Mouse (Mus musculus): ENCODE measurements around the gene Ube4b. TPM values are rescaled to one million over a fixed set of nuclear protein-coding genes. Genes with fewer than 3 reads are reported as not detected.
"Not testable (repeated sequence)": the region's sequence is repeated elsewhere in the genome, so short reads cannot be mapped to it uniquely, and the experiment has no call there.

Gene Ube4b
- 45.2 and 62.8 TPM in 2 replicates for polyA plus RNA-seq (2012; rRNA removed)

DNA sequence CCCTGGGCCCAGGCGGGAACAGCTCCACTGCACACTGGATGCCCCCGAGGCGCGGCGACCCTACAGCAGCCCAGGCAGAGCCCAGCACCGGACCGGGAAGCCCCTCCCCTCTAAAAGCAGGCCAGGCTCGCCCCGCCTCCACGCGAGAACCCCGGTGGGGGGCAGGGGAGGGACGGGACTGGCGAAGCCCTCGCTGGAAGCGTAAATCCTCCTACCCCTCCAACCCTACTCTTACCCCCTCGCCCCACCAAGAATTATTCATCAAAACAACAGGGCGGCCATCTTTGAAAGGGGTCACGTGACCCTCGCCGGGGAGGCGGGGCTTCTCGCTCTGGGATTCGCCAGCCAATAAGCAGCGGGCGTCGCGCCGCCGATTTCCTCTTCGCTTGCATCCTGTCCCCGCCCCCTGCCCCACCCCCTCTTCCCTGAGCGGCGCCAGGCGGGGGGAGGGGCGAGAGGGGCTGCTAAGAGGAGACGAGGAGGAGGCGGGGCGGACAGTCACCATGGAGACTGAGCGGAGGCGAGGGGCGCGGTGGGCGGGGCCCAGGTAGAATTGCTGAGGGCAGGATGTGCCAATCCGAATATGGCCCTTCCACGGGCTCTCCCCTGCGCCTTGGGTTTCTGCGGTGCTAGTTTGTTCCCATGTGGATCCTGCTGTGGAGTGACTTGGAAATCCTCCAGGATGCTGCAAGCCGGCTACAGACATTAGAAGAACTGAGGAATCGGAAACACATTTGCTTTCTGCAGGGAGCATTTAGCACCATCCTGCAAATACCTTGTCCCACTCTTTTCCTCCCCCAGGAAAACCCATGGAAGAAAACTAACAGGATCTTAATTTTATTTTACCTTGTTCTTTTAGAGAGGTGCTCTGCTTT lies at the start of gene Ube4b:
Ube4b (minus strand) TSS at position 425 of the 875 bp plus-strand sequence.
- peak; percentile 70 for DNase-seq (ENCODE audit: low read depth, low spot score)
- WGBS, result under 1% methylated on average over 46 of the region's 50 CpGs

DNA sequence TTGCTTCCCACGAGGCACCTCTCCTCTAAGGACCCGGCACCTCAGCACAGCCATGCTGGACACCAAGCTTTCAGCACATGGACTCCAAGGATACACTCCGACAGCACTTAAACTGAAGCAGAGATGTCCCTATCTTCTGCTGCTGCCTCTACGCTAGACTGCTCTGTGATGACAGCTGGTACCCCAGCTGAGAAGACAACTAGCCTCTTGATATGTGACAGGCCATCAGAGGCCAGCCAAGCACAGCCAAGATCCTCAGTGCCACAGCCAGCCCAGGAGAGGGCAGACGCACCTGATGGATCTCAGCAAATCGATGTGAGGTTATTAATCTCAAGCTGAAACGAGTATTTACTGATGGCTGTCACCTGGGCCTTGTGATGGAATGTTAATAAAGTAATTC lies 48.5 kb upstream of the Ube4b start:
- 70% methylated on average over 7 of the region's 7 CpGs for WGBS
- DNase-seq (ENCODE audit: low read depth, low spot score), result no peak

GRCm38 (mm10) chr4:149469557-149469956 lies 43.0 kb upstream of the Ube4b start:
- DNase-seq (ENCODE audit: low read depth, low spot score), result no peak
- 84% methylated on average over 3 of the region's 3 CpGs for WGBS

- no peak for DNase-seq (ENCODE audit: low read depth, low spot score)
- WGBS, result 68% methylated on average over 6 of the region's 6 CpGs
Measured at GRCm38 (mm10) chr4:149463435-149463950, 36.9 kb upstream of the Ube4b start.

DNA sequence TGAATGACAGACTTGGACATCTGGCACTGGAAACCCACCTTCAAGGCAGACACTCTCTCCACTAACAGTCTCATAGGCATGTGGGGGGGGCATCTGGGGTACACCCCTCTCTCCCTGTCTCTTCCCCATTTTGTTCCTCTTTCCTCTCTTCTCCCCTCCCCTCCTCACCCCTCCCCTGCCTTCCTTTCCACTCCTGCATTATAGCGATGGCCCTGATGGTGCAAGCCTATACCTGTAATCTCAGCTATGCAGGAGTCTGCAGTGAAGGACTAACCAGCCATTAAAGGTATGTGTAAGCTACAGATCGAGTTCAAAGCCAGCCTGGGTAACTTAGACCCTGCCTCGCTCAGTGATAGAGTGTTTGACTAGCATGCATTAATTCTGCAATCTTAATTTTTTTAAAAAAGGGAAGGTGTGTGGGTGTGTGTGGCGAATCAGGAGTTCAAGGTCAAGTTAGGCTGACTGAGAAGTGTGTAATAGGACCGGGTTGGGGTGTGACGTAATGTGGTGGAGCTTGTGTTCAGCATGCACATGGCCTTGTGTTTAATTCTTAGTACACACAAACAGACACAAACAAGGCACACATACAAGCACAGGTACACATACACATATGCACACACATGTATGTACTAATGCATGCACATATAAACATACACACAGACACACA lies 35.9 kb upstream of the Ube4b start:
- no peak for DNase-seq (ENCODE audit: low read depth, low spot score)
- WGBS, result 51% methylated on average over 6 of the region's 6 CpGs

- 38% methylated on average over 5 of the region's 7 CpGs for WGBS
- DNase-seq (ENCODE audit: low read depth, low spot score), result no peak
Measured at GRCm38 (mm10) chr4:149461579-149462304, 35.2 kb upstream of the Ube4b start.

DNA sequence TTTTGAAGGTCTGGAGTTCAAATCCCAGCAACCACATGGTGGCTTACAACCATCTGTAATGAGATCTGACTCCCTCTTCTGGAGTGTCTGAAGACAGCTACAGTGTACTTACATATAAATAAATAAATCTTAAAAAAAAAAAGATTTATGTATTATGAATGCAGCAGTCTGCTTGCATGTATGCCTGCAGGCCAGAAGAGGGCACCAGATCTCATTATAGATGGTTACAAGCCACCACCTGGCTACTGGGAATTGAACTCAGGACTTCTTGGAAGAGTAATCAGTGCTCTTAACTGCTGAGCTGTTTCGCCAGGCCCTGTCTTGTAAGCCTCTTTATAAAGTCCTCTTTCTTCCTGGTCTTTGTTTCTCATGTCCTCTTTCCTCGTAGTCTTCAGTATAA lies 33.9 kb upstream of the Ube4b start:
- DNase-seq (ENCODE audit: low read depth, low spot score), result not testable (repeated sequence)
- WGBS, result 90% methylated on average over 2 of the region's 2 CpGs

GRCm38 (mm10) chr4:149459425-149459824 lies 32.9 kb upstream of the Ube4b start:
- no peak for DNase-seq (ENCODE audit: low read depth, low spot score)
- 47% methylated on average over 1 of the region's 1 CpGs for WGBS

- WGBS, result 57% methylated on average over 5 of the region's 5 CpGs
- DNase-seq (ENCODE audit: low read depth, low spot score), result no peak
Measured at GRCm38 (mm10) chr4:149458526-149458925, 32.0 kb upstream of the Ube4b start.

- WGBS, result 37% methylated on average over 6 of the region's 6 CpGs
Measured at GRCm38 (mm10) chr4:149457831-149458430, 31.4 kb upstream of the Ube4b start.

DNA sequence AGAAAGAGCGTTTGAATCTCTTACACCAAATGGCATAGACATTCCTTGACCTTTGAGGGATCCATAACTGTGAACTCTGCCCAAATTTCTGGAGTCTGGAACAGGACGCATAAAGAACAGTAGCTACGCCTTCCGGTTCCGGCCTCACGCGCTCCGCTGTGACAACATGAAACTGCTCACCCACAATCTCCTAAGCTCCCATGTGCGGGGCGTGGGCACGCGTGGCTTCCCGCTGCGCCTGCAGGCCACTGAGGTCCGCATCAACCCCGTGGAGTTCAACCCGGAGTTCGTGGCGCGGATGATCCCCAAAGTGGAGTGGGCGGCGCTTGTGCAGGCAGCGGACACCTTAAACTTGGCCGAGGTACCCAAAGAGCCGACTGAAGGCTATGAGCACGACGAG lies 30.6 kb upstream of the Ube4b start:
- 89% methylated on average over 27 of the region's 27 CpGs for WGBS
- not testable (repeated sequence) for DNase-seq (ENCODE audit: low read depth, low spot score)

More at GRCm38 (mm10) chr4:149457831-149458430, 31.4 kb upstream of the Ube4b start:
- DNase-seq (ENCODE audit: low read depth, low spot score), result no peak

DNA sequence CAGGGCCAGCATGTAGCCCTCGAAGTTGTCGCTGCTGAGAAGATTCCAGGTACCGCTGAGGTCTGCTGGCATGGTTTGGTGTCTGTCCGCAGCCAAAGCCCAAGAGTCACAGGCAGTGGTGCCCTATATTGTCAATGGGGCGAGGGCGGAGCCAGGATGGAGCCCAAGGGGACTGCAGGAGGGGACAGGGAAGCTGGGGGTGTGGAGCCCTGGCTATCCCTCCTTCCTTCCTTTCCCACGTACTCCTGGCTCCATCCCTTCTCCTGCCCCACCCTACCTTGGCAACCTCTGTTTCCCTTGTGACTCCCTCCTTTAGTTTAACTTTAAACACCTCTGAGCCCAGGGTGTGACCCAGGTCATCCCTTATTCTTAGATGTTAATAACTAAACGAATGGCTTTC lies 28.3 kb upstream of the Ube4b start, which contains the start of gene Rbp7:
Rbp7 (minus strand) TSS at position 100 of the 400 bp plus-strand sequence.
- 30% methylated on average over 8 of the region's 8 CpGs for WGBS

DNA sequence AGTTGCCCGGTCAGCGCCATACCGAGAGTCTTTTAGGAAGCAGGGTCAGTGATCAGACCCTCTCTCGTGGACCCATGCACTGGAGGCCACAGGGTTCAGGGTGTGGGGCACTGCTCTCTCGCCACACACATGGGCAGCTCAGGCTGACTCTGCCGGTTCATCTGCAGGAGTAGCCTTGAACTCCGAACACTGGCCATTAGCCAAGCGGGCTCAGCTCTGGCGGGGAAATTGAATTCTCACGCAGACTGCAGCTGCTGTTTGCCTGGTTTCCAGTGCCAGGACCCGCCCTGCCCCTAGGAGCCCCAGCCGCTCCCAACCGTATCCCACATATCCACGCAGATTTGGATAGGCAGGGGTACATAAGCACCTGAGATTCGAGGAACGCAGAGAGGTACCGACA lies 27.7 kb upstream of the Ube4b start:
- 43% methylated on average over 17 of the region's 17 CpGs for WGBS
- no peak for DNase-seq (ENCODE audit: low read depth, low spot score)

More for the DNA sequence above, 28.3 kb upstream of the Ube4b start, which contains the start of gene Rbp7:
- no peak for DNase-seq (ENCODE audit: low read depth, low spot score)

- DNase-seq (ENCODE audit: low read depth, low spot score), result no peak
Measured at GRCm38 (mm10) chr4:149453656-149454055, 27.1 kb upstream of the Ube4b start.

DNA sequence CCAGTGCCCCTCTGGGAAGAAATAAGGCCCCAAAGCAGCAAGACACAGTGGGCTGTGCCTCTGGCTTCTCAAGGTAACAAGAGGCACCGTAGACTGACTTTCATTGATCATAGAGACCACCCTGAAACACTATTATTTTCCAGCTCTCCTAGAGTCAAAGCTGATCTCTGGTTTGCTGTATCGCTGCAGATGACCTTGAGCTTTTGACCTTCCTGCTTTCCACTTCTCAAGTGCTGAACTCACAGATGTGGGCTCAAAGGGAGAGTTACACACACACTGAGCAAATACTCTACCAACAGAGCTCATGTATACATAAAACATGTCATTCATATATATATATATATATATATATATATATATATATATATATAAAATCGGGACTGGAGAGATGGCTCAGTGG lies 24.1 kb upstream of the Ube4b start:
- DNase-seq (ENCODE audit: low read depth, low spot score), result no peak
- WGBS, result 74% methylated on average over 3 of the region's 3 CpGs

More at GRCm38 (mm10) chr4:149453656-149454055, 27.1 kb upstream of the Ube4b start:
- WGBS, result 78% methylated on average over 4 of the region's 4 CpGs

- DNase-seq (ENCODE audit: low read depth, low spot score), result no peak
- WGBS, result 83% methylated on average over 1 of the region's 1 CpGs
Measured at GRCm38 (mm10) chr4:149446309-149446708, 19.8 kb upstream of the Ube4b start.

GRCm38 (mm10) chr4:149445868-149446267 lies 19.3 kb upstream of the Ube4b start:
- WGBS, result 11% methylated on average over 11 of the region's 11 CpGs
- DNase-seq (ENCODE audit: low read depth, low spot score), result no peak

DNA sequence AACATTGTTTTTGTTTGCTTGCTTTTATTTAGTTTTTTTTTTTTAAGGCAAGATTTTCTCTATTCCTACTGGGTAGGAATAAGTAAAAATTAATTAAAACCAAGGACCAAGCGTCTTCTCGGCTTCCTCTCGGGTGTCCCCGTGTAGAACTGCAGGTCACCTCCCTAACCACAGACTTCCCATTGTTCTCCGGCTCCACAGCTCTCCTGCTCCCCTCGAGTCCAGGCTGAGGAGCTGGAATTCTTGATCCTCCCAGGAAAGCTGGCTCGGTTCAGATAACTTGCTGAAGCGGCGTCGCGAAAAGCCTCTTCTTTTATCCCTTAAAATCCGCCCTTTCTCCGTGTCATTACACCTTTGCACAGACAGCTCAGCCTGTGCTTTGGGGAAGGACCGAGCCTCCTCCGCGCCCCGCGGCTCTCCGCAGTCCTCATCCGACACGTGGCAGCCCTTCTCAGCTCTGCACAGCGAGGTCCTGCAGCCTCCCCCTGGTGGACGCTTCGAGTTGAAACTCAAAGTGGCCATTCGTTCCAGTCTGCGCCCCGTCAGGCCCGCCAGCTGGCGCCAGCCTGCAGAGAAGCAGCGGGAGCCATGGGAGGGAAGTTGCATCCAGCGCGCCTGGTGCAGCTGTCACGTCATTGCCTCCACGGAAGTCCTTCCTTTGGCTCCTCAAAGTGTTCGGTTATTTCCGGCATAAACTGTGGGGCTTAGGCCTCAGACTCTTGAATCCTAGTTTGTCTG lies 18.6 kb upstream of the Ube4b start:
- under 1% methylated on average over 36 of the region's 36 CpGs for WGBS
- peak; percentile 82 for DNase-seq (ENCODE audit: low read depth, low spot score)

- DNase-seq (ENCODE audit: low read depth, low spot score), result no peak
- WGBS, result 26% methylated on average over 1 of the region's 1 CpGs
Measured at GRCm38 (mm10) chr4:149444465-149444864, 17.9 kb upstream of the Ube4b start.

All from large intestine, adult 2 months (tissue).